Mouse (Mus musculus) mammary gland, adult 2 months (tissue): Measurements from ENCODE around the gene Gm10260. TPM values are rescaled to one million over a fixed set of nuclear protein-coding genes. Genes with fewer than 3 reads are reported as not detected.

ENCODE experiments used
- polyA plus RNA-seq: library from polyadenylated mRNA; depleted of rRNA; stranded (reverse); fragments of >200 nt; gene quantifications from 2 replicates; pipeline ENCODE4 v1.2.3, GENCODE M21; 2012; ENCODE audit warnings: low replicate concordance; rRNA removed

The Gm10260 gene
- polyA plus RNA-seq: 1.6 and 2.6 TPM in 2 replicates

GRCm38 (mm10) chr13:97760532-97760931 lies at the start of gene Gm10260:
Gene Gm10260, minus strand, starts transcription at chr13:97760632.

